Mouse (Mus musculus): ENCODE measurements around the gene Gm45521.

Gm45521 gene

DNA sequence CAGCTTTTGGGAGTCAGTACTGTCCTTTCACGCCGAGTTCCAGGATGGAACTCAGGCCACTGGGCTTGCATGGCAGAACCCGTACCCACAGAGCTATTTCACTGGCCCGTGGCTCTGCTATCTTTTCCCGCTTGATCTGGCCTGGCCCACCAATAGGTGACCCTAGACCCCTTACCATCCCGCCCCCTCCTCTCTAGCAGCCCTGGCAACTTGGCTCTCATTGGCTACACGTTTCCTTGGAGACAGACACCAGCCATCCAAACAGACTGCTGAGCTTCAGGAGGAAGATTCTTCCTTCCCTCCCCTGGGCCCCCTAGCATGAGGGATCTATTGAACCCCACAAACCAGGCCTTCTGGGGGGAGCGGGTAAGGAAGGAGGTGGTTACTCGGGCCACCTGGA is at the start of gene Gm45521:
Gene Gm45521, plus strand, starts transcription at position 240 of the 400 bp plus-strand sequence.
- Histone ChIP-seq H3K36me3 (ENCODE audit: control insufficient read depth, insufficient read depth, low read length, poor library complexity, severe bottlenecking) (no peaks in the 10 kb centered on the region), H3K27me3 (ENCODE audit: control insufficient read depth, insufficient read depth, low read length, poor library complexity, severe bottlenecking) (no peaks in the 10 kb centered on the region)
- DNase-seq (ENCODE audit: low read depth, low spot score): no peak

DNA sequence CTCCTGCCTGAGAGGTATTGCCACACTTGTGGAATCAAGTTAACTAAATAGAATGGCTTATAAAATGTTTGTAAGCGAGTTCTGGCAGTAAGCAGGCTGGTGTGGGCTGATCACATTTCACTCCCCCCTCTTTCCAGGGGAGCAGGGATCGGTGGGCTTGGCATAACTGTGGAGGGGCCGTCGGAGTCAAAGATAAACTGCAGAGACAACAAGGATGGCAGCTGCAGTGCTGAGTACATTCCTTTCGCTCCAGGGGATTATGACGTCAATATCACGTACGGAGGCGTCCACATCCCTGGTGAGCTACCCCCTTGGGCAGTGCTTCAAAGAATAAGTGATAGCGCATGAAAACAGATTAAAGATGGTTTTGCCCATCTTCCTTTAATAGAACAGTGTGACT is 47.6 kb upstream of the Gm45521 start:
- DNase-seq (ENCODE audit: low read depth, low spot score): no peak
- Histone ChIP-seq H3K36me3 (ENCODE audit: control insufficient read depth, insufficient read depth, low read length, poor library complexity, severe bottlenecking) (no peaks in the 10 kb centered on the region), H3K27me3 (ENCODE audit: control insufficient read depth, insufficient read depth, low read length, poor library complexity, severe bottlenecking) (no peaks in the 10 kb centered on the region)

DNA sequence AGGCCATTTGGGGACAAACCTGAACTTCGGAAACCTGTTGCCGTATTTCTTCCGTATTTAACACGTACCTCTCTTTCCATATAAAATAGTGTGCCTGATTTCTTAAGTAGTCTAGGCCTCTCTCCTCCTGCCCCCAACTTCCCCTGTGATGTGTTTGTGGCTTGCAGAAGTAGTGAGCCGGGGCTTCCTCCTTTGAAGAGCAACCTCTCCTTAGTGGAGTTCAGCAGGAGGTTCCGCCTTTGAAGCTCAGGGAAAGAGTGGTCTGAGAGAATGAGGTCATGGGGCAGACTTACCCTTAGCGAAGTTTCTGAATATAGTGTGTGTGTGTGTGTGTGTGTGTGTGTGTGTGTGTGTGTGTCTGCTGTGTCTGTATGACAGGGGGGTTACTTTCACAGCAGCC is 43.2 kb upstream of the Gm45521 start:
- DNase-seq (ENCODE audit: low read depth, low spot score): peak; percentile 47
- H3K27me3 ChIP-seq (ENCODE audit: control insufficient read depth, insufficient read depth, low read length, poor library complexity, severe bottlenecking): no peaks in the 10 kb centered on the region
- no peaks in the 10 kb centered on the region for H3K36me3 ChIP-seq (ENCODE audit: control insufficient read depth, insufficient read depth, low read length, poor library complexity, severe bottlenecking)

DNA sequence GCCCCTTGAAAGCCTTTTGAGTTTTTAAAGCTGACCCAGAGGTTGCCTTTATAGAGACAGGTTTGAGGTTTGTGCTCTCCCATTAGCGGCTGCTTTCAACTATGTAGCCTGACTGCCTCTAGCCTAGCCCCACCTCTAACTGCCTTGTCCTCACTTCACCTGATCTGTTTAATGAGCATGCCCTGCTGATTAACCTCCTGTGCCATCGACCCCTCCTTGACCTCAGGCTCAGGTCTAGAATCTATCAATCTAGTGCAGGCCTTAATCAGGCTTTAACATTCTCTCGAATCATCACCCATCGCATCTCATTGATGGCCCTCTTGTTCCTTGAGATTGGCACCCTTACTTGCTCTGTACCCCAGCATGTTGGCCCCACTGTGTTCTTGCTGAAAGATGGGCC is 42.6 kb upstream of the Gm45521 start:
- DNase-seq (ENCODE audit: low read depth, low spot score): no peak
- Histone ChIP-seq H3K36me3 (ENCODE audit: control insufficient read depth, insufficient read depth, low read length, poor library complexity, severe bottlenecking) (no peaks in the 10 kb centered on the region), H3K27me3 (ENCODE audit: control insufficient read depth, insufficient read depth, low read length, poor library complexity, severe bottlenecking) (no peaks in the 10 kb centered on the region)

DNA sequence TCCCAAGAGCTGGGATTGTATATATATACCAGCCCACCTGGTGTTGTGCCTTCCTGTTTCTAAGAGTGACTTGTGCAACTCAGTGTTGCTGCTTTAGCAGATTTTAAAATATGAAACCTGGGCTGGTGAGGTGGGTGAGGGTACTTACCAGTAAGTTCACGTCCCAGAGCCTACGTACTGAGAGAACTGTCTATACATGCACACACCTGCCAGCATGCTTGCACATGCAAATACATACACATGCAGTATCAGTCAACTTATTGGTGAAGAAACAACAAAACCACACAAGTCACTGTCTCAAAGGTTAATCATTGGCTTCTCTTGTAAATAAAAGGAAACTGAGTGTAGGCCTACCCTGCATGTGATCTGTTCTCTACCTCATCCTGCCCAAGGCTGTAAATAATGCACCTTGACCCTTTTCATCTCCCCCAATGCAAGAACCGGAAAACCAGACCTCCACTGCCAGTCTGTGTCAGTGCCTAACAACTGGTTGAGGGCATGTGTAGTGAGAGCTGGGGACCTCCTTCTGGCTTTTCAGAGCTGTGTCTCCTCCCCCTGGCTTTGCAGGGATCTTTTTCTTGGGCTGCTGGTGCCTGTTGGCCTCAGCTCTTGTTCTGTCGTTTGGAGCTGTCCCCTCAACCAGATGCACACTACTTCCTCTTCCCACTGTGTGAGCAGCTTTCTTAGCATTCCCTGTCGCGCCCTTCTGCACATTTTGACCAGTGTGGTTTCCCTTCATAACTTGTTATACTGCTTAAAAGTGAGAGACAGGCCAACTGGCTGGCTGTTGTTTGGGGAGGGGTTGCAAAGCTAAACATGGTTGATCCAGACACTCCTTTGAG is 38.7 kb upstream of the Gm45521 start:
- Histone ChIP-seq H3K27me3 (ENCODE audit: control insufficient read depth, insufficient read depth, low read length, poor library complexity, severe bottlenecking) (no peaks in the 10 kb centered on the region), H3K36me3 (ENCODE audit: control insufficient read depth, insufficient read depth, low read length, poor library complexity, severe bottlenecking) (no peaks in the 10 kb centered on the region)
- DNase-seq (ENCODE audit: low read depth, low spot score): no peak

DNA sequence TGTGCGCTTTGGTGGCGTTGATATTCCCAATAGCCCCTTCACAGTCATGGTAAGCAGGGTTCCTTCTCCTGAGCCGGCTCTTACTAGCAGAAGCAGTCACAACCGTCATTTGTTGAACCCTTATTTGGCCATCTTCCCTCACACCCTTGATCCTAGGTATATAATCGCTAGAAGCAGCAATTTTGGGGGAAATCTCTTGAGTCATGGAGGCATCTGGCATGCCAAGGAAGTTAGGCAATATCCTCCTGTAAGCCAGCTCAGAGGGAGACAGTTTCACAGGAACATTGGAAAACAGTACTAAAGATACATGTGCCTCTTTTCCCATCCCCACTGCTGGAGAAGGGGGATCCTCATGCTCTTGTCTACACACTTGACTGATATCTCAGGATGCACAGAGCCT is 37.8 kb upstream of the Gm45521 start:
- DNase-seq (ENCODE audit: low read depth, low spot score): no peak

DNA sequence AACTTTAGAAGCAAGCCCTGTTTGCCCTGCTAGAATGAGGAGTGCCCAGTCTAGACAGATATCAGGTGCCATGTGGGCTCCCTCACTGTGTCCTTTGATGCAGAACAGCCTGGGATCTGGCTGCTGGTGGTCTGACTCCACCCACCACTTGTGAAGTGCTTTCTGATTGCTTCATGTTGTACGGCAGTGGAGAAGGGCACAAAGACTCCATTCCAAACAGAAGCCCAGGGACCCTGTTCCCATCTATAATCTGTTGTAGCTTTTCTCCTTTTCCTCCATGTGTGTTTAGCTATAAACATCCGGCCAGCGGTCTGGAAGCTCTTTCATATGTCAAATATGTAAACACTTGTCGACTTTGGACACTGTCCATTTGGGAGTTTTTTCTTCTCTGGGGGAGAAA is 37.2 kb upstream of the Gm45521 start:
- no peaks in the 10 kb centered on the region for H3K36me3 ChIP-seq (ENCODE audit: control insufficient read depth, insufficient read depth, low read length, poor library complexity, severe bottlenecking)
- H3K27me3 ChIP-seq (ENCODE audit: control insufficient read depth, insufficient read depth, low read length, poor library complexity, severe bottlenecking): no peaks in the 10 kb centered on the region

More for the DNA sequence above, 37.8 kb upstream of the Gm45521 start:
- H3K27me3 ChIP-seq (ENCODE audit: control insufficient read depth, insufficient read depth, low read length, poor library complexity, severe bottlenecking): no peaks in the 10 kb centered on the region
- H3K36me3 ChIP-seq (ENCODE audit: control insufficient read depth, insufficient read depth, low read length, poor library complexity, severe bottlenecking): no peaks in the 10 kb centered on the region

DNA sequence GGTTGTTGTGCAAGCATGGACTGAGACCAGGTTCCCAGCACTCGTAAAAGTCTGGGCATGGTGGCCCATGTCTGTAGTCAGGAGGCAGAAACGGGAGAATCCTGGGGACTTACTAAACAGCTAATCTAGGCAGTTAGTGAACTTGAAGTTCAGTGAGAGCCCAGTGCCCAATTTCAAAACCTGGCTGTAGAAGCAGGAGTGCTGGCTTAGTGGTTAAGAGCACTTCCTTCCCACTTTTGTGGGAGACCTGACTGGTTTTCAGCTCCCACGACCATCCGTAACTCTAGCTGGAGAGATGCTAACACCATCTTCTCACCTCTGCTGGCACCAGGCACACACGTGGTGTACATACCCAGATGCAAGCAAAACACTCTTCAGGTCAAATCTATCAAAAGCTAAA is 35.6 kb upstream of the Gm45521 start:
- Histone ChIP-seq H3K27me3 (ENCODE audit: control insufficient read depth, insufficient read depth, low read length, poor library complexity, severe bottlenecking) (no peaks in the 10 kb centered on the region), H3K36me3 (ENCODE audit: control insufficient read depth, insufficient read depth, low read length, poor library complexity, severe bottlenecking) (no peaks in the 10 kb centered on the region)
- no peak for DNase-seq (ENCODE audit: low read depth, low spot score)

More for the DNA sequence above, 37.2 kb upstream of the Gm45521 start:
- DNase-seq (ENCODE audit: low read depth, low spot score): no peak

DNA sequence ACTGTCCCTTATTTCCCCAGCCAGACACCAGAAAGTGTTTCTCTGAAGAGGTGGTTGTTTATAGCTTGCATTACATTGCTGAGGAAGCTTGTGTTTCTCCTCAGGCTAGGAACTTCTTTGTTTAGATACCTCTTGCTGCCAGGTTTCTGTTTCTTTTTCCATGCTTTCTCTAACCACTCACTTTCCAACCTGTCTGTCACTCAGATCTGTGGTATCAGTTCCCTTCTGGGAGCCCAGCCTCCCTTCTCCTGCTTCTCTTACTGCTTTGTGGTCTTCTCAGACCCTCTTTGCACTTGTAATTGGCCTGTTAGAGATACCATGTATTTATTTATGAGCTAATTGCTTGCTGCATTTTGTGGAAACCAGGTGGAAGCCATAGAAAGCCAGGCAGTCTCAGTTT is 33.5 kb upstream of the Gm45521 start:
- DNase-seq (ENCODE audit: low read depth, low spot score): no peak
- H3K27me3 ChIP-seq (ENCODE audit: control insufficient read depth, insufficient read depth, low read length, poor library complexity, severe bottlenecking): no peaks in the 10 kb centered on the region
- no peaks in the 10 kb centered on the region for H3K36me3 ChIP-seq (ENCODE audit: control insufficient read depth, insufficient read depth, low read length, poor library complexity, severe bottlenecking)

DNA sequence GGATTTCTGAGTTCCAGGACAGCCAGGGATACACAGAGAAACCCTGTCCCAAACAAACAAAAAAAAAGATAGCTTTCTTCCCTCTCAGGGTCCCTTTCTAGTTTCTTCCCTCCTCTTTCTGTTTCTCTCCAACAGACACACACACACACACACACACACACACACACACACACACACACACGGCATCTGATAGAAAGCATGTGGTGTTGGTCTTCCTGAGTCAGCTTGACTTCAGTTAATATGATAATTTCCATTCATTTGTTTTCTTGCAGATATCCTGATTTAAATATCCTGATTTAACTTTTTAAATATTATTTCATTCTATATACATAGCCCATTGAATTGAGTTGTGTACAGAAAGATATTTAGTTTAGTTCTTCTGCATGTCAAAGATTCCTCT is 28.7 kb upstream of the Gm45521 start:
- H3K36me3 ChIP-seq (ENCODE audit: control insufficient read depth, insufficient read depth, low read length, poor library complexity, severe bottlenecking): peaks cover 2% of the 10 kb centered on the region; the same call in 1 of the 2 replicates
- DNase-seq (ENCODE audit: low read depth, low spot score): no peak
- H3K27me3 ChIP-seq (ENCODE audit: control insufficient read depth, insufficient read depth, low read length, poor library complexity, severe bottlenecking): no peaks in the 10 kb centered on the region

DNA sequence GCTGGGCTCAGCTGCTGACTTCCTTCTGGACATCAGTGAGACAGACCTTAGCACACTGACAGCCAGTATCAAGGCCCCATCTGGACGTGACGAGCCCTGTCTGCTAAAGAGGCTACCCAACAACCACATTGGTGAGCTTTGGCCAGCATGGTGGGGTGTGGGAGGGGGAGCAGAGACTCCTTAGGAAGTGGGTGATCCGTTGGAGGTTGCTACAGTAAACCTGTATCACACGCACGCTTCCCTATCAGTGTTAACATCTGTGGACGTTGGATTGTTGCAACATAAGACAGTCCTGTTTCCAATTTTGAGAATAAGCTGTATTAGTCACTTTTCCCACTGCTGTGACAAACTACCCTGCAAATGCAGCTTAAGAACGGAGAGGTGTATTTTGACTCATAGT is 28.1 kb upstream of the Gm45521 start:
- peaks cover 2% of the 10 kb centered on the region; the same call in 1 of the 2 replicates for H3K36me3 ChIP-seq (ENCODE audit: control insufficient read depth, insufficient read depth, low read length, poor library complexity, severe bottlenecking)
- no peak for DNase-seq (ENCODE audit: low read depth, low spot score)
- no peaks in the 10 kb centered on the region for H3K27me3 ChIP-seq (ENCODE audit: control insufficient read depth, insufficient read depth, low read length, poor library complexity, severe bottlenecking)

DNA sequence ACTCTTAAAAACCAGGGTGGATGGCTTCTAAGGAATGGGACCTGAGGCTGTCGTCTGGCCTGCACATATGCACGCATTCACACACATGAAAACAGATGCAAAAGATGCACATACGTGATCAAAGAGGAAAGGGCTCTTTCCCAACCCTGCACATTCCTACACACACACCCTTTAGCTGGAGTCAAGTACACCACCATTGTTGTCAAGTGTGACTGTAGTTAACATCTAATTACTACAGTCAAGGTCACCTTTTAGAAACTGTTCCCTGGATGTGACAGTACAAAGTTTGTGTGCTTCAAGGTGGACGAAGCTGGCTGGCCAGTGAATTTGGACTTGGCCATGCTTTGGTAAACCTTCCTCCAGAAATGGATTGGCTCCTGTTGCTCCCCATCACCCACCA is 24.9 kb upstream of the Gm45521 start:
- peaks cover 2% of the 10 kb centered on the region; the same call in 1 of the 2 replicates for H3K36me3 ChIP-seq (ENCODE audit: control insufficient read depth, insufficient read depth, low read length, poor library complexity, severe bottlenecking)
- DNase-seq (ENCODE audit: low read depth, low spot score): no peak
- no peaks in the 10 kb centered on the region for H3K27me3 ChIP-seq (ENCODE audit: control insufficient read depth, insufficient read depth, low read length, poor library complexity, severe bottlenecking)

DNA sequence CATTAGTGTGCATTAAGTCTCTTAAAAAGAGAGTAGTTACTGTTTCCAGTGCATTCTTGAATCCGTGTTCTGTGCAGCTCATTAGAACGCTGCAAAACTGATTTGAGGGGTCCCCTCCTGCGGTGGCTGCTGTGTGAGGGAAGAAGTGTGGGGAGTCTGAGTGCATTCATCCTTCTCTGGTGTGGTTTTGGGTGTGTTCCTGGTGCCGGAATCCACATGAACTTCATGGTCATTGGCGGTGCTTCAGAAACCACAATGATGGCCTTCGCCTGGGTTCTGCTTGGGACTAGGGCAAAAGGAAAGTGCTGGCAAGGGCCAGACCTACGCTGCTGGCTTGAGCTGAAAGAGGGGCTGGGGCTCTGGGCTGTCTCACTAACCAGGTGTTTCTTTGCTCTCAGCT is 22.9 kb upstream of the Gm45521 start:
- no peak for DNase-seq (ENCODE audit: low read depth, low spot score)
- Histone ChIP-seq H3K27me3 (ENCODE audit: control insufficient read depth, insufficient read depth, low read length, poor library complexity, severe bottlenecking) (no peaks in the 10 kb centered on the region), H3K36me3 (ENCODE audit: control insufficient read depth, insufficient read depth, low read length, poor library complexity, severe bottlenecking) (no peaks in the 10 kb centered on the region)

DNA sequence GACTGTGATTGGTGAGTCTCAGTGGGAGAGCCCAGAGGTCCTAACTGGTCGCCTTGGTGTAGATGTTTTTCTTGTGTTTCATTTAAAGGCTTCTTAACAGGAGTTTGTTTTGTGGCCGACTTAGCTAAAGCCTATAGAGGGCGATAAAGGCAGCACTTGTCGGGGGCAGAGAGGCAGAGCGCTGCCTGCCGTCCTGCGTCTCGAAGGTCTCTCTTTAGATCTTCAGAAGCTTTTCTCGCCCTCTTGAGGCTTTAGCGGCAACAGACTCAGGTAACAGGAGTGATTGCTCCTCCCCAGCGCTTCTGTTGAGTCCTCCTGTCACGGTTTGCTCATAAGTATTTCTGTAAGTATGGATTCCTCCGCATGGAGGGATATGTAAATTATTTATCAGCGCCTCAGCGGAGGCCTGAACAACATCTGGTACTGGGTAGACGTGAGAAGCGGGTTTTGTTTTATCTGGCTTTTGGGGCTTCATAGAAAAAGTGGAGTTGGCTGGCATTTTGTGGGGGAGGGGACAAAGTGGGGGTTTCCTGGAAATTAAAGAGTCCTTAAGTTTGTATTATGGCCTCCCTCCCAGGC is 19.9 kb upstream of the Gm45521 start:
- peak; percentile 33 for DNase-seq (ENCODE audit: low read depth, low spot score)
- peaks cover 2% of the 10 kb centered on the region; the same call in 1 of the 2 replicates for H3K36me3 ChIP-seq (ENCODE audit: control insufficient read depth, insufficient read depth, low read length, poor library complexity, severe bottlenecking)
- no peaks in the 10 kb centered on the region for H3K27me3 ChIP-seq (ENCODE audit: control insufficient read depth, insufficient read depth, low read length, poor library complexity, severe bottlenecking)

Measured in splenic B cell, adult 2 months (primary cell).